ENCODE assay signal across 17 mouse cellular contexts in genomic region chr7:144775214-144775613, GRCm38 (mm10). TPM values are rescaled to one million over a fixed set of nuclear protein-coding genes. Genes with fewer than 3 reads are reported as not detected.
DNase-seq lines count a peak whose midpoint lies in the region; ATAC-seq and TF ChIP-seq lines count a peak whose summit lies in the region.
"Had no signal": no experiment of that assay in that cellular context is flagged by ENCODE, and none has a peak within 500 bp of the region (broad histone marks: within the 10 kb centered on the region; RNA-seq: fewer than 3 reads in every experiment).

No protein-coding gene starts in this region.

- DNase-seq in lung, adult 2 months: peak; percentile 17
- no peak for DNase-seq in lung, postnatal 25 days (ENCODE audit: low spot score)
- DNase-seq in urinary bladder, postnatal 14 days (ENCODE audit: low spot score): peak; percentile 18
- DNase-seq in urinary bladder, adult 18-20 months (ENCODE audit: low spot score in 2 of 2): no peak
- DNase-seq in lung, postnatal 0 days (ENCODE audit: low spot score): peak; percentile 50
- no peak for DNase-seq in thymus, postnatal 14 days
- no peak for DNase-seq in spleen, postnatal 4 days (ENCODE audit: low spot score in 2 of 2)
- DNase-seq: adrenal gland, postnatal 10 days; cerebellum, adult 9-10 months; gastrocnemius, adult 2 months; kidney, adult 11 months; right cerebral cortex, postnatal 4 days; thymus, adult 18-20 months had no signal

- no peak overlapping the region for H3K4me3 ChIP-seq in lung, adult 2 months (replicated peaks; ENCODE audit: extremely low read depth, low read depth, low read length)
- no peak overlapping the region for H3K4me3 ChIP-seq in lung, postnatal 0 days (ENCODE audit: low read depth, low read length)
- H3K4me3 ChIP-seq: embryonic facial prominence, embryonic 12.5 days; gastrocnemius, adult 2 months; heart, embryonic 12.5 days had no signal

- H3K27me3 ChIP-seq in lung, postnatal 0 days (replicated peaks; ENCODE audit: insufficient read depth, low read length): peaks cover 3% of the 10 kb centered on the region; the same call in 1 of the 2 replicates

- no peaks in the 10 kb centered on the region for H3K36me3 ChIP-seq in lung, postnatal 0 days (ENCODE audit: insufficient read depth, low read length)
- H3K36me3 ChIP-seq: embryonic facial prominence, embryonic 12.5 days; heart, embryonic 12.5 days had no signal

- H3K9me3 ChIP-seq in lung, postnatal 0 days (ENCODE audit: low read length): no peaks in the 10 kb centered on the region
- H3K9me3 ChIP-seq: embryonic facial prominence, embryonic 12.5 days; heart, embryonic 12.5 days had no signal

- TF ChIP-seq CTCF in lung, adult 2 months (IDR thresholded peaks at IDR 0.05; ENCODE audit: insufficient read depth, low read length): no peak
- no peak for TF ChIP-seq CTCF in lung, postnatal 0 days (IDR thresholded peaks at IDR 0.05)

- H3K4me1 ChIP-seq in lung, adult 2 months (ENCODE audit: control insufficient read depth, insufficient read depth, low read length): no peaks in the 10 kb centered on the region
- H3K4me1 ChIP-seq in lung, postnatal 0 days (ENCODE audit: insufficient read depth, low read depth, low read length): no peaks in the 10 kb centered on the region; the same call in 1 of the 2 replicates

- H3K4me2 ChIP-seq in lung, postnatal 0 days (replicated peaks; ENCODE audit: low read depth, low read length): no peak overlapping the region
- H3K4me2 ChIP-seq: embryonic facial prominence, embryonic 12.5 days; heart, embryonic 12.5 days had no signal

- WGBS in lung, adult 2 months: 58% methylated on average over 3 of the region's 3 CpGs
- WGBS in lung, postnatal 0 days: 58% methylated on average over 3 of the region's 3 CpGs

- H3K27ac ChIP-seq in lung, postnatal 0 days (ENCODE audit: low read length): no peak overlapping the region
- H3K27ac ChIP-seq: embryonic facial prominence, embryonic 12.5 days; gastrocnemius, adult 2 months; liver, embryonic 14.5 days had no signal

- TF ChIP-seq POLR2A in lung, adult 2 months (IDR thresholded peaks at IDR 0.05; ENCODE audit: borderline replicate concordance, extremely low read depth, low read depth, low read length): no peak

- no peak overlapping the region for H3K9ac ChIP-seq in lung, postnatal 0 days (replicated peaks; ENCODE audit: low read depth)
- H3K9ac ChIP-seq: embryonic facial prominence, embryonic 12.5 days; heart, embryonic 12.5 days; liver, embryonic 14.5 days had no signal

- TF ChIP-seq EP300 in lung, postnatal 0 days (IDR thresholded peaks at IDR 0.05): no peak

- peak; percentile 58 for ATAC-seq in lung, postnatal 0 days
- ATAC-seq: activated CD4-positive, CD25-positive, alpha-beta regulatory T cell, adult 4 months had no signal

RNA-seq across cellular contexts. Expression of gene Ano1, which starts 23.4 kb away (rescaled TPM):
- 86.3 and 92.3 TPM in 2 replicates for polyA plus RNA-seq in lung, adult 2 months (2012; rRNA removed)
- polyA plus RNA-seq in lung, postnatal 0 days (2015; fragmentation: Nextera tagmentation; extraction: Ambion mirVana): 69.0 and 77.2 TPM in 2 replicates

Comparison
In these comparisons a context has a peak if more than half of its experiments do, and no peak if none do; other contexts are left out.
1. DNase-seq: peak in lung, adult 2 months (single experiment), urinary bladder, postnatal 14 days (single experiment) and lung, postnatal 0 days (single experiment); none in lung, postnatal 25 days (single experiment), urinary bladder, adult 18-20 months (0 of 2), thymus, postnatal 14 days (single experiment) and spleen, postnatal 4 days (0 of 2).